Mouse (Mus musculus) embryonic facial prominence, embryonic 14.5 days (tissue): Measurements from ENCODE around the gene Gpr176. TPM values are rescaled to one million over a fixed set of nuclear protein-coding genes. Genes with fewer than 3 reads are reported as not detected.

ENCODE experiments used
- ATAC-seq: fragments of 200-750 bp; cut with Nextera tagmentation; 2 replicates; pipeline ENCODE4 v1.8.0; 2017; ENCODE audit warnings: low read depth, moderate number of reproducible peaks, moderate TSS enrichment
- DNase-seq: peaks from one replicate; pipeline ENCODE4 v3.0.0-alpha.2; 2015; ENCODE audit warnings: low spot score
- H3K27ac ChIP-seq: fragments of 300-500 bp; sonication (generic); replicated peaks from 2 replicates; pipeline ENCODE4 v1.5.1; 2014; ENCODE audit warnings: low read depth, mild to moderate bottlenecking, low read length, moderate library complexity
- H3K27me3 ChIP-seq: fragments of 300-500 bp; sonication (generic); replicated peaks from 2 replicates; pipeline ENCODE4 v1.6.1; 2014; ENCODE audit warnings: low read length; ENCODE audit not compliant: control insufficient read depth, insufficient read depth
- H3K36me3 ChIP-seq: fragments of 300-500 bp; sonication (generic); 2 replicates; pipeline ENCODE4 v1.6.1; 2014; ENCODE audit warnings: low read length, mixed read lengths; ENCODE audit not compliant: control insufficient read depth, insufficient read depth
- H3K4me1 ChIP-seq: fragments of 300-500 bp; sonication (generic); 2 replicates; pipeline ENCODE4 v1.6.1; 2014; ENCODE audit warnings: antibody characterized with exemption, low read length; ENCODE audit not compliant: control insufficient read depth, insufficient read depth
- H3K4me2 ChIP-seq: fragments of 300-500 bp; sonication (generic); 2 replicates; pipeline ENCODE4 v1.6.1; 2014; ENCODE audit warnings: low read depth, mild to moderate bottlenecking, low read length, moderate library complexity, mixed read lengths
- H3K4me3 ChIP-seq: fragments of 300-500 bp; sonication (generic); 2 replicates; pipeline ENCODE4 v1.5.1; 2014; ENCODE audit warnings: low read depth, mild to moderate bottlenecking, low read length
- H3K9ac ChIP-seq: fragments of 300-500 bp; sonication (generic); 2 replicates; pipeline ENCODE4 v1.6.1; 2014; ENCODE audit warnings: low read depth, mild to moderate bottlenecking, low read length, moderate library complexity, mixed read lengths
- H3K9me3 ChIP-seq: fragments of 300-500 bp; sonication (generic); 2 replicates; pipeline ENCODE4 v1.6.1; 2016; ENCODE audit warnings: low read length; ENCODE audit not compliant: control insufficient read depth
- WGBS: fragments of 180-500 bp; shearing (Covaris S2); extraction: QIAGEN DNeasy Blood & Tissue Kit; methylation state at CpG from one replicate; pipeline ENCODE4 v1.1.7; 2014; 5-methylcytosine and 5-hydroxymethylcytosine counted together
- polyA plus RNA-seq: library from polyadenylated mRNA; unstranded; fragments of >200 nt; fragmentation: Nextera tagmentation; extraction: Ambion mirVana; gene quantifications from 2 replicates; pipeline ENCODE4 v1.2.1, GENCODE M21; 2014

Gene Gpr176
- polyA plus RNA-seq, 1 experiment from 2014 or later, result 0.53 TPM

- WGBS, result 70% methylated on average over 4 of the region's 4 CpGs
- H3K36me3 ChIP-seq, result no peaks in the 10 kb centered on the region
- no peak for DNase-seq
- no peaks in the 10 kb centered on the region for H3K9me3 ChIP-seq
- no peaks in the 10 kb centered on the region for H3K27me3 ChIP-seq
- no peak overlapping the region for H3K9ac ChIP-seq
- ATAC-seq, result no peak
- H3K27ac ChIP-seq, result no peak overlapping the region
- H3K4me3 ChIP-seq, result no peak overlapping the region
- H3K4me2 ChIP-seq, result no peak overlapping the region
- no peaks in the 10 kb centered on the region for H3K4me1 ChIP-seq
Measured at GRCm38 (mm10) chr2:118320519-118320918, 52.7 kb downstream of the Gpr176 start.

GRCm38 (mm10) chr2:118319176-118319575 is 54.0 kb downstream of the Gpr176 start:
- Histone ChIP-seq H3K36me3 (no peaks in the 10 kb centered on the region), H3K27me3 (no peaks in the 10 kb centered on the region), H3K27ac (no peak overlapping the region), H3K9ac (no peak overlapping the region), H3K4me3 (no peak overlapping the region), H3K4me2 (no peak overlapping the region), H3K9me3 (no peaks in the 10 kb centered on the region), H3K4me1 (no peaks in the 10 kb centered on the region)
- ATAC-seq (no peak), DNase-seq (peak; percentile 20)
- WGBS, result 36% methylated on average over 5 of the region's 5 CpGs

- Histone ChIP-seq H3K27me3 (no peaks in the 10 kb centered on the region), H3K4me3 (no peak overlapping the region), H3K9me3 (no peaks in the 10 kb centered on the region), H3K4me1 (no peaks in the 10 kb centered on the region), H3K9ac (no peak overlapping the region), H3K4me2 (no peak overlapping the region), H3K36me3 (no peaks in the 10 kb centered on the region), H3K27ac (no peak overlapping the region)
- no peak for DNase-seq
- no peak for ATAC-seq
- WGBS, result 66% methylated on average over 2 of the region's 2 CpGs
Measured at GRCm38 (mm10) chr2:118316939-118317338, 56.3 kb downstream of the Gpr176 start.

GRCm38 (mm10) chr2:118315656-118316402 is 57.4 kb downstream of the Gpr176 start:
- DNase-seq (no peak), ATAC-seq (no peak)
- Histone ChIP-seq H3K36me3 (no peaks in the 10 kb centered on the region), H3K27ac (no peak overlapping the region), H3K4me1 (no peaks in the 10 kb centered on the region), H3K9me3 (no peaks in the 10 kb centered on the region), H3K27me3 (no peaks in the 10 kb centered on the region), H3K4me2 (no peak overlapping the region), H3K9ac (no peak overlapping the region), H3K4me3 (no peak overlapping the region)
- 85% methylated on average over 12 of the region's 12 CpGs for WGBS

- no peaks in the 10 kb centered on the region for H3K4me1 ChIP-seq
- no peak overlapping the region for H3K27ac ChIP-seq
- no peaks in the 10 kb centered on the region for H3K27me3 ChIP-seq
- 53% methylated on average over 8 of the region's 8 CpGs for WGBS
- no peaks in the 10 kb centered on the region for H3K36me3 ChIP-seq
- DNase-seq (no peak), ATAC-seq (peak; percentile 44; the same call in 1 of the 2 replicates)
- H3K9me3 ChIP-seq, result no peaks in the 10 kb centered on the region
- no peak overlapping the region for H3K9ac ChIP-seq
- H3K4me3 ChIP-seq, result no peak overlapping the region
- H3K4me2 ChIP-seq, result no peak overlapping the region
Measured at GRCm38 (mm10) chr2:118307561-118307960, 65.7 kb downstream of the Gpr176 start.

GRCm38 (mm10) chr2:118306966-118307365 is 66.3 kb downstream of the Gpr176 start:
- Histone ChIP-seq H3K4me2 (no peak overlapping the region), H3K4me3 (no peak overlapping the region), H3K9ac (no peak overlapping the region), H3K4me1 (no peaks in the 10 kb centered on the region), H3K36me3 (no peaks in the 10 kb centered on the region), H3K27me3 (no peaks in the 10 kb centered on the region), H3K9me3 (no peaks in the 10 kb centered on the region), H3K27ac (no peak overlapping the region)
- DNase-seq, result no peak
- WGBS, result 74% methylated on average over 2 of the region's 2 CpGs
- no peak for ATAC-seq

GRCm38 (mm10) chr2:118306522-118306895 is 66.7 kb downstream of the Gpr176 start:
- H3K4me1 ChIP-seq, result no peaks in the 10 kb centered on the region
- ATAC-seq (no peak), DNase-seq (no peak)
- no peaks in the 10 kb centered on the region for H3K9me3 ChIP-seq
- no peak overlapping the region for H3K4me3 ChIP-seq
- no peak overlapping the region for H3K4me2 ChIP-seq
- no peaks in the 10 kb centered on the region for H3K36me3 ChIP-seq
- H3K9ac ChIP-seq, result no peak overlapping the region
- no peak overlapping the region for H3K27ac ChIP-seq
- H3K27me3 ChIP-seq, result no peaks in the 10 kb centered on the region
- WGBS, result 50% methylated on average over 3 of the region's 3 CpGs

- H3K4me2 ChIP-seq, result no peak overlapping the region
- H3K9me3 ChIP-seq, result no peaks in the 10 kb centered on the region
- H3K27ac ChIP-seq, result no peak overlapping the region
- no peaks in the 10 kb centered on the region for H3K27me3 ChIP-seq
- H3K4me3 ChIP-seq, result no peak overlapping the region
- 70% methylated on average over 7 of the region's 7 CpGs for WGBS
- H3K4me1 ChIP-seq, result no peaks in the 10 kb centered on the region
- no peak for DNase-seq
- no peak overlapping the region for H3K9ac ChIP-seq
- no peak for ATAC-seq
- H3K36me3 ChIP-seq, result no peaks in the 10 kb centered on the region
Measured at GRCm38 (mm10) chr2:118305827-118306521, 67.2 kb downstream of the Gpr176 start.

GRCm38 (mm10) chr2:118303456-118303855 is 69.8 kb downstream of the Gpr176 start:
- WGBS, result 83% methylated on average over 4 of the region's 4 CpGs
- DNase-seq, result no peak
- ATAC-seq, result no peak

More at GRCm38 (mm10) chr2:118303456-118303855, 69.8 kb downstream of the Gpr176 start:
- no peak overlapping the region for H3K4me3 ChIP-seq
- H3K27ac ChIP-seq, result no peak overlapping the region
- no peaks in the 10 kb centered on the region for H3K27me3 ChIP-seq
- H3K36me3 ChIP-seq, result no peaks in the 10 kb centered on the region
- H3K9me3 ChIP-seq, result no peaks in the 10 kb centered on the region
- H3K9ac ChIP-seq, result no peak overlapping the region
- H3K4me1 ChIP-seq, result no peaks in the 10 kb centered on the region
- no peak overlapping the region for H3K4me2 ChIP-seq
